Mouse (Mus musculus): Measurements from ENCODE around the gene Zdhhc1. TPM values are rescaled to one million over a fixed set of nuclear protein-coding genes. Genes with fewer than 3 reads are reported as not detected.

Gene Zdhhc1
- polyA plus RNA-seq, 1 experiment = 24.7 TPM

- Histone ChIP-seq H3K4me3 (ENCODE audit: insufficient read depth, low read length) (no peak overlapping the region), H3K4me1 (ENCODE audit: control insufficient read depth, insufficient read depth, low read length) (no peaks in the 10 kb centered on the region; the same call in 1 of the 2 replicates), H3K27ac (ENCODE audit: insufficient read depth, low read length) (no peak overlapping the region)
- TF ChIP-seq POLR2A (IDR thresholded peaks at IDR 0.05; ENCODE audit: low read depth, low read length) (no peak), CTCF (IDR thresholded peaks at IDR 0.05; ENCODE audit: borderline replicate concordance, insufficient read depth, low read length) (no peak)
These were observed 28.5 kb downstream of the Zdhhc1 start for GRCm38 (mm10) chr8:105468002-105468720.

GRCm38 (mm10) chr8:105467396-105467985 lies 29.2 kb downstream of the Zdhhc1 start:
- Histone ChIP-seq H3K27ac (ENCODE audit: insufficient read depth, low read length) (no peak overlapping the region), H3K4me3 (ENCODE audit: insufficient read depth, low read length) (no peak overlapping the region), H3K4me1 (ENCODE audit: control insufficient read depth, insufficient read depth, low read length) (no peaks in the 10 kb centered on the region; the same call in 1 of the 2 replicates)
- no peak for TF ChIP-seq CTCF (IDR thresholded peaks at IDR 0.05; ENCODE audit: borderline replicate concordance, insufficient read depth, low read length)

GRCm38 (mm10) chr8:105466700-105467291 lies 29.9 kb downstream of the Zdhhc1 start:
- Histone ChIP-seq H3K4me3 (ENCODE audit: insufficient read depth, low read length) (no peak overlapping the region), H3K4me1 (ENCODE audit: control insufficient read depth, insufficient read depth, low read length) (no peaks in the 10 kb centered on the region; the same call in 1 of the 2 replicates), H3K27ac (ENCODE audit: insufficient read depth, low read length) (no peak overlapping the region)
- no peak for TF ChIP-seq CTCF (IDR thresholded peaks at IDR 0.05; ENCODE audit: borderline replicate concordance, insufficient read depth, low read length)
- TF ChIP-seq POLR2A (IDR thresholded peaks at IDR 0.05; ENCODE audit: low read depth, low read length) = no peak

GRCm38 (mm10) chr8:105466246-105466645 lies 30.5 kb downstream of the Zdhhc1 start:
- no peak for TF ChIP-seq CTCF (IDR thresholded peaks at IDR 0.05; ENCODE audit: borderline replicate concordance, insufficient read depth, low read length)
- no peak for TF ChIP-seq POLR2A (IDR thresholded peaks at IDR 0.05; ENCODE audit: low read depth, low read length)
- Histone ChIP-seq H3K4me1 (ENCODE audit: control insufficient read depth, insufficient read depth, low read length) (no peaks in the 10 kb centered on the region), H3K27ac (ENCODE audit: insufficient read depth, low read length) (no peak overlapping the region), H3K4me3 (ENCODE audit: insufficient read depth, low read length) (no peak overlapping the region)

- no peak overlapping the region for H3K27ac ChIP-seq (ENCODE audit: insufficient read depth, low read length)
- H3K4me1 ChIP-seq (ENCODE audit: control insufficient read depth, insufficient read depth, low read length) = no peaks in the 10 kb centered on the region
- TF ChIP-seq POLR2A (IDR thresholded peaks at IDR 0.05; ENCODE audit: low read depth, low read length) = no peak
- TF ChIP-seq CTCF (IDR thresholded peaks at IDR 0.05; ENCODE audit: borderline replicate concordance, insufficient read depth, low read length) = no peak
- no peak overlapping the region for H3K4me3 ChIP-seq (ENCODE audit: insufficient read depth, low read length)
These were observed 32.1 kb downstream of the Zdhhc1 start for GRCm38 (mm10) chr8:105464595-105464994.

GRCm38 (mm10) chr8:105461085-105461803 lies 35.5 kb downstream of the Zdhhc1 start:
- no peak overlapping the region for H3K4me3 ChIP-seq (ENCODE audit: insufficient read depth, low read length)
- H3K27ac ChIP-seq (ENCODE audit: insufficient read depth, low read length) = no peak overlapping the region
- TF ChIP-seq CTCF (IDR thresholded peaks at IDR 0.05; ENCODE audit: borderline replicate concordance, insufficient read depth, low read length) (no peak), POLR2A (IDR thresholded peaks at IDR 0.05; ENCODE audit: low read depth, low read length) (no peak)
- no peaks in the 10 kb centered on the region for H3K4me1 ChIP-seq (ENCODE audit: control insufficient read depth, insufficient read depth, low read length)

- Histone ChIP-seq H3K4me1 (ENCODE audit: control insufficient read depth, insufficient read depth, low read length) (no peaks in the 10 kb centered on the region), H3K4me3 (ENCODE audit: insufficient read depth, low read length) (no peak overlapping the region)
These were observed 41.5 kb downstream of the Zdhhc1 start for GRCm38 (mm10) chr8:105455218-105455617.

GRCm38 (mm10) chr8:105454088-105454487 lies 42.6 kb downstream of the Zdhhc1 start:
- Histone ChIP-seq H3K4me1 (ENCODE audit: control insufficient read depth, insufficient read depth, low read length) (no peaks in the 10 kb centered on the region), H3K27ac (ENCODE audit: insufficient read depth, low read length) (no peak overlapping the region), H3K4me3 (ENCODE audit: insufficient read depth, low read length) (no peak overlapping the region)
- TF ChIP-seq POLR2A (IDR thresholded peaks at IDR 0.05; ENCODE audit: low read depth, low read length) = no peak
- TF ChIP-seq CTCF (IDR thresholded peaks at IDR 0.05; ENCODE audit: borderline replicate concordance, insufficient read depth, low read length) = no peak

More at GRCm38 (mm10) chr8:105455218-105455617, 41.5 kb downstream of the Zdhhc1 start:
- TF ChIP-seq POLR2A (IDR thresholded peaks at IDR 0.05; ENCODE audit: low read depth, low read length) (no peak), CTCF (IDR thresholded peaks at IDR 0.05; ENCODE audit: borderline replicate concordance, insufficient read depth, low read length) (no peak)
- no peak overlapping the region for H3K27ac ChIP-seq (ENCODE audit: insufficient read depth, low read length)

GRCm38 (mm10) chr8:105453296-105453695 lies 43.4 kb downstream of the Zdhhc1 start:
- no peak overlapping the region for H3K4me3 ChIP-seq (ENCODE audit: insufficient read depth, low read length)
- no peaks in the 10 kb centered on the region for H3K4me1 ChIP-seq (ENCODE audit: control insufficient read depth, insufficient read depth, low read length)
- no peak overlapping the region for H3K27ac ChIP-seq (ENCODE audit: insufficient read depth, low read length)
- no peak for TF ChIP-seq POLR2A (IDR thresholded peaks at IDR 0.05; ENCODE audit: low read depth, low read length)
- TF ChIP-seq CTCF (IDR thresholded peaks at IDR 0.05; ENCODE audit: borderline replicate concordance, insufficient read depth, low read length) = no peak
